Mouse (Mus musculus): Measurements from ENCODE around the gene Sdr39u1. TPM values are rescaled to one million over a fixed set of nuclear protein-coding genes. Genes with fewer than 3 reads are reported as not detected.

Gene Sdr39u1
- polyA plus RNA-seq, 1 experiment from 2014 or later = 59.9 TPM

DNA sequence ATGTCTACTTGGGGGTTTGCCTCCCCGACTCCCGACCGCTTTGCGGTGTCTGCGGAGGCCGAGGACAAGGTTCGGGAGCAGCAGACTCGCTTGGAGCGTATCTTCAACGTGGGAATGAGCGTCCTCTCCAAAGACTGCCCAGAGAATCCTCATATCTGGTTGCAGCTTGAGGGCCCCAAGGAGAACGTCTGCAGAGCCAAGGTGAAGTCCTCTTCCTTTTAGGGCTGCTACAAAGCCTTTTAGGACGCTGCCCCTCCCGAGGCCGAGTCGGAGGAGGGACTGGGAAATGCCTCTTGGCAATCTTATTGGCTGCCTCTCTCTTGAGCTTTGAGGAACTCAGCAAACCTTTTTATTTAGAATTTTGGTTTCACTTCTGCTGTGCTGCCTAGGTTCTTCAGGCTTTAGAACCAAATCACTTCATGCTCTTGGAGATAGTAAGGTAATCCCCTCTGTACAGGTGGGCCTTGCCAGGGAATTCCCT, 14.3 kb downstream of the Sdr39u1 start:
- H3K4me1 ChIP-seq (ENCODE audit: control insufficient read depth, insufficient read depth, low read length) = peaks cover 25% of the 10 kb centered on the region

DNA sequence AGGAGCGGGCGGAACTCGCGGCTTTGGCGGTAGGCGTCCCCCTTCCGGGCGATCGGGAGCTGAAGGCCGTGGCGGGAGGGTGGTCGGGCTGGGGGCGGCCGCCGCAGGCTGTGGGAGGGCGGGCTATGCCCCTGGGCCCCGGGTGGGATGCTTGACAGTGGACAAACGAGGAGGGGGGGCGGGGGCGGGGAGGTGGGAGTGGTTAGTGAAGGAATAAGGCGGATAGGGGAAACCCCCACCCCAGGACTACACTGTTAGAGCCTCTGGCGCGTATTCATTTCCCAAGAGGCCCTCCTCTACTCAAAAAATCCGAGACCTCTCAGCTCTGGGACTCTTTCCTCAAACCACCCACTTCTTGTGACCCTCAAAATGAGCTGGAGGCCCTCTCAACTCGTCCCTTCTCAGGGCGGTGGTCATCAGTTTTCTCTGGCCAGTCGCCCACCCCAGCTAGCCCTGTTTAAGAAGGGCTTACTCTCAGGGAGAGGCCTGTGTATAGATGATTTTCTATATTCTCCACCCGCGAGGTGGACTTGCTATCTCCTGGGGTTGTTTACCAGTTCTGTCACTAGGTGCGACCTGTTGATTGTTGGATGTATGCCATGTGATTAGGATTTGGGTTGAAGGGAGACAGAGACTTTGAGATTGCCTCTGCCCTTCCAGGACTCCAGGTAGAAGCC, 14.8 kb downstream of the Sdr39u1 start:
- no peaks in the 10 kb centered on the region for H3K27me3 ChIP-seq (ENCODE audit: control insufficient read depth, insufficient read depth, low read length)
- H3K4me3 ChIP-seq (ENCODE audit: low read length) = peak overlapping the region; percentile 77
- H3K36me3 ChIP-seq (ENCODE audit: control insufficient read depth, insufficient read depth) = peaks cover 32% of the 10 kb centered on the region
- no peaks in the 10 kb centered on the region for H3K9me3 ChIP-seq (replicated peaks; ENCODE audit: control insufficient read depth, low read length)
- WGBS = under 1% methylated on average over 26 of the region's 30 CpGs
- peak; percentile 56 for ATAC-seq (replicated peaks; ENCODE audit: extremely low read depth, insufficient read depth, low FRiP score)
- H3K4me2 ChIP-seq (ENCODE audit: low read depth, low read length) = peak overlapping the region; percentile 87
- H3K9ac ChIP-seq (ENCODE audit: low read length) = peak overlapping the region; percentile 87
- H3K4me1 ChIP-seq (ENCODE audit: control insufficient read depth, insufficient read depth, low read length) = peaks cover 25% of the 10 kb centered on the region
- peak overlapping the region; percentile 95 for H3K27ac ChIP-seq (ENCODE audit: low read length)

More for the DNA sequence above, 14.3 kb downstream of the Sdr39u1 start:
- WGBS = 1% methylated on average over 16 of the region's 16 CpGs
- H3K9ac ChIP-seq (ENCODE audit: low read length) = peak overlapping the region; percentile 87
- H3K9me3 ChIP-seq (replicated peaks; ENCODE audit: control insufficient read depth, low read length) = no peaks in the 10 kb centered on the region
- peaks cover 35% of the 10 kb centered on the region for H3K36me3 ChIP-seq (ENCODE audit: control insufficient read depth, insufficient read depth)
- ATAC-seq (replicated peaks; ENCODE audit: extremely low read depth, insufficient read depth, low FRiP score) = no peak
- peak overlapping the region; percentile 77 for H3K4me3 ChIP-seq (ENCODE audit: low read length)
- peak overlapping the region; percentile 95 for H3K27ac ChIP-seq (ENCODE audit: low read length)
- no peaks in the 10 kb centered on the region for H3K27me3 ChIP-seq (ENCODE audit: control insufficient read depth, insufficient read depth, low read length)
- peak overlapping the region; percentile 87 for H3K4me2 ChIP-seq (ENCODE audit: low read depth, low read length)

DNA sequence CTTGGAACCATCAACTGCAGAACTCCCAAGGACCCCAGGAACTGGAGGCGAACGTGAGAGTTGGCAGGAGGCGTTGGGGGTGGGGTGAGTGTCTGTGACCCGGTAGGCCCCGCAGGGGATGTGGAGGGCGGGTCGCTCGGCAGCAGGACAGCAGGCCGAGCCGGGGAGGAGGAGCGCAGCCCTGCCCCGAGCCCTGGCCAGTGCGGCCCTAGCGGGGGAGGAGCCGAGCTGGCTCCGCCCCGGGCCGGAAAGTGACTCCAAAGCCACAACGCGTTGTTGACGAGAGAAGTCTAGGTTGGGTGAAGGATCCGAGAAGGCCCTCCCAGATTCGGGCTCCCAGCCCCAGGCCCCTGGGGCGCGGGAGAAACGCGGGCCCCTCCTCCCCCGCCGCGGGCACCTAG, 15.4 kb downstream of the Sdr39u1 start, which contains the start of gene Khnyn:
Gene Khnyn (plus strand): TSS at position 235 of the 401 bp plus-strand sequence.
- H3K27me3 ChIP-seq (ENCODE audit: control insufficient read depth, insufficient read depth, low read length) = no peaks in the 10 kb centered on the region
- H3K4me3 ChIP-seq (ENCODE audit: low read length) = peak within 1 kb of the TSS; percentile 77
- peaks cover 25% of the 10 kb centered on the region for H3K4me1 ChIP-seq (ENCODE audit: control insufficient read depth, insufficient read depth, low read length)
- under 1% methylated on average over 30 of the region's 30 CpGs for WGBS
- ATAC-seq (replicated peaks; ENCODE audit: extremely low read depth, insufficient read depth, low FRiP score) = peak; percentile 96
- peaks cover 28% of the 10 kb centered on the region for H3K36me3 ChIP-seq (ENCODE audit: control insufficient read depth, insufficient read depth)
- peak within 1 kb of the TSS; percentile 95 for H3K27ac ChIP-seq (ENCODE audit: low read length)
- peak within 1 kb of the TSS; percentile 87 for H3K9ac ChIP-seq (ENCODE audit: low read length)
- H3K4me2 ChIP-seq (ENCODE audit: low read depth, low read length) = peak within 1 kb of the TSS; percentile 87
- no peaks in the 10 kb centered on the region for H3K9me3 ChIP-seq (replicated peaks; ENCODE audit: control insufficient read depth, low read length)

DNA sequence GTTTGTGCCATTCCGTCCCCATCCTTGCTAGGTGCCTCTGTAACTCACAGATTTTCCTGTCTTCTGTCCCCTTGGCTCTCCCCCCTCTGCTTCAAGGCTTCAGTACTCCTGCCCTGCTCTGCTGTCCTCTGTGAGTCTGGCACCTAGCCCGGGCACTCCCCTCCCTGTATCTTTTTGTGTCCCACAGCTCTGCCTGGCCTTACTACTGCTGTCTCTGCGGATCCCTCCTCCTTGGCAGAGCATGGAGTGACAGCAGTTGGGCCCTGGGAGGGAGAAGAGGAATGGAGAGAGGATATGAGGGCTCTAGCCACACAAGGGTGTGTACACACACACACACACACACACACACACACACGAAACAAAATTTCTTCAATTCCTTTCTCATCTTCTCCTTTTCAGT, 15.9 kb downstream of the Sdr39u1 start, which contains the start of gene Cbln3:
Gene Cbln3 (minus strand): TSS at position 227 of the 400 bp plus-strand sequence.
- peak within 1 kb of the TSS; percentile 95 for H3K27ac ChIP-seq (ENCODE audit: low read length)
- peak within 1 kb of the TSS; percentile 77 for H3K4me3 ChIP-seq (ENCODE audit: low read length)
- H3K4me2 ChIP-seq (ENCODE audit: low read depth, low read length) = peak within 1 kb of the TSS; percentile 87
- peaks cover 23% of the 10 kb centered on the region for H3K36me3 ChIP-seq (ENCODE audit: control insufficient read depth, insufficient read depth)
- peak; percentile 75 for ATAC-seq (replicated peaks; ENCODE audit: extremely low read depth, insufficient read depth, low FRiP score)
- H3K9me3 ChIP-seq (replicated peaks; ENCODE audit: control insufficient read depth, low read length) = no peaks in the 10 kb centered on the region
- H3K4me1 ChIP-seq (ENCODE audit: control insufficient read depth, insufficient read depth, low read length) = peaks cover 25% of the 10 kb centered on the region
- H3K27me3 ChIP-seq (ENCODE audit: control insufficient read depth, insufficient read depth, low read length) = no peaks in the 10 kb centered on the region
- WGBS = 29% methylated on average over 4 of the region's 4 CpGs
- peak within 1 kb of the TSS; percentile 87 for H3K9ac ChIP-seq (ENCODE audit: low read length)

DNA sequence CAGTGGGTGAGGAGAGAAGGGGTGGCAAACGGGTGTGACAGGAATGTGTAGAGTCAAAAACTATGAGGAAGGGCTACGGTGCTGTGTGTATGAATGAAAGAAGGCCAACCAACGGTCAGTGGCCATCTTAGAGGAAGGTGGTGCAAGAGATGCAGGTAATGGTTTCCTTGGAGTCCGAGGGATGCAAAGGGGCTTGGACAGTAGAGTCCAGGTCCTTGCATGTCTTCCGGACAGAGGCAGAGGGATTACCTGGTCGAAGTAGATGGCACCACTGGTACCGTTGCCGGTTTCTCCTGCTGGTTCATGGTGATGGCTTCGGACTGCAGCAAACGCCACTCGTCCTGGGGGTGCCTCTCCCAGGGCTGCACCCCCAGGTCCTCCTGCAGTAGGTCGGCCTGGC, 16.4 kb downstream of the Sdr39u1 start:
- no peaks in the 10 kb centered on the region for H3K27me3 ChIP-seq (ENCODE audit: control insufficient read depth, insufficient read depth, low read length)
- H3K4me3 ChIP-seq (ENCODE audit: low read length) = no peak overlapping the region
- H3K4me2 ChIP-seq (ENCODE audit: low read depth, low read length) = no peak overlapping the region
- H3K9me3 ChIP-seq (replicated peaks; ENCODE audit: control insufficient read depth, low read length) = no peaks in the 10 kb centered on the region
- WGBS = 87% methylated on average over 12 of the region's 12 CpGs
- H3K36me3 ChIP-seq (ENCODE audit: control insufficient read depth, insufficient read depth) = peaks cover 20% of the 10 kb centered on the region
- peak overlapping the region; percentile 31; the same call in 1 of the 2 replicates for H3K9ac ChIP-seq (ENCODE audit: low read length)
- peaks cover 26% of the 10 kb centered on the region for H3K4me1 ChIP-seq (ENCODE audit: control insufficient read depth, insufficient read depth, low read length)
- no peak for ATAC-seq (replicated peaks; ENCODE audit: extremely low read depth, insufficient read depth, low FRiP score)
- peak overlapping the region; percentile 95 for H3K27ac ChIP-seq (ENCODE audit: low read length)

DNA sequence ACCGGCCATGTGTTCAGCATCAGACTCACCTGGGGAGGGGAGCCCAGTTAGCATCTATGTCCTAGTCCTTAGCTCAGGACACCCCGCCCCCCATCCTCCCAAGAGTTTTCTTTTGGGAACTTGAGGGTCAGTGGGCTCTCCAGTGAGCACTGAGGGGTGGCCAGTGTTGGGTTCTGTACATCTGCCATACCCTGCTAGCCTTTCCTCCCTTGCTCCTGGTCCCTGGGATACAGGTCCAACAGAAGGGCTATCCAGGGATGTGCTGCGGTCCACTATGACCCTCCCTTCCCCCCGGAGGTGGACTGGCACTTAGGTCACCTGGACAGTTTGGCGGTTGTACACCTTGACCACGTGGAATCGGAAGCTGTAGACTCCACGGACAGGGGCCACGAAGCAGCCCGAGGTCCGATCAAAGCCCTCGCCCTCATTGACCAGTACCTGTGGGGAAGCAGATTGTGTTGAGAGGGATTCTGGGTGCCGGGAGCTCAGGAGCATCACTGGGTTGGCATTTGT, 16.9 kb downstream of the Sdr39u1 start:
- no peak for ATAC-seq (replicated peaks; ENCODE audit: extremely low read depth, insufficient read depth, low FRiP score)
- no peak overlapping the region for H3K27ac ChIP-seq (ENCODE audit: low read length)
- peaks cover 28% of the 10 kb centered on the region for H3K4me1 ChIP-seq (ENCODE audit: control insufficient read depth, insufficient read depth, low read length)
- no peaks in the 10 kb centered on the region for H3K9me3 ChIP-seq (replicated peaks; ENCODE audit: control insufficient read depth, low read length)
- no peak overlapping the region for H3K4me3 ChIP-seq (ENCODE audit: low read length)
- no peak overlapping the region for H3K9ac ChIP-seq (ENCODE audit: low read length)
- no peaks in the 10 kb centered on the region for H3K27me3 ChIP-seq (ENCODE audit: control insufficient read depth, insufficient read depth, low read length)
- H3K4me2 ChIP-seq (ENCODE audit: low read depth, low read length) = no peak overlapping the region
- peaks cover 15% of the 10 kb centered on the region for H3K36me3 ChIP-seq (ENCODE audit: control insufficient read depth, insufficient read depth)
- 90% methylated on average over 13 of the region's 13 CpGs for WGBS

DNA sequence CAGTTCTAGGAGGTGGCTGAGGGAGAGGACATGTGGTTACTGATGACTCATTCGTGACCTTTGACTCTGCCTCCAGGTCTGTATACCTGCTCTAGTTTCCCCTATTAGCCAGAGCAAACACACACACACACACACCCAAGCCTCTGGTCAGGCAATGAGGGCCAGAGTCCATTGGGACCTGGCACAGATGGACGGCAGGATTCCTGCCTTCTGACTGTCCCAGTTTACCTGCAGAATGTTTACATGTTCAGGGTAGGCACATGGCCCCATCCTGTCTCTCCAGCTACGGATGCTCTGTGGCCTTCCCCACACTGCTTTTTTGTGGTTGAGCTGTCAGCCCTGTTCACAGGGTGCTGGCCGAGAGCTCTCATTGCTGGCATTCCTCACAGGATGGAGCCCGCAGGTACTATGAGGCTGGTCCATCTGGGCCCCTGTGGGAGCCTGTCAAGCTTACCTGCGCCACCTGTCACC, 17.9 kb downstream of the Sdr39u1 start:
- Histone ChIP-seq H3K27me3 (ENCODE audit: control insufficient read depth, insufficient read depth, low read length) (no peaks in the 10 kb centered on the region), H3K9me3 (replicated peaks; ENCODE audit: control insufficient read depth, low read length) (no peaks in the 10 kb centered on the region), H3K4me2 (ENCODE audit: low read depth, low read length) (no peak overlapping the region), H3K4me3 (ENCODE audit: low read length) (no peak overlapping the region), H3K4me1 (ENCODE audit: control insufficient read depth, insufficient read depth, low read length) (peaks cover 33% of the 10 kb centered on the region), H3K36me3 (ENCODE audit: control insufficient read depth, insufficient read depth) (peaks cover 6% of the 10 kb centered on the region), H3K9ac (ENCODE audit: low read length) (no peak overlapping the region), H3K27ac (ENCODE audit: low read length) (no peak overlapping the region)
- WGBS = 54% methylated on average over 6 of the region's 6 CpGs
- no peak for ATAC-seq (replicated peaks; ENCODE audit: extremely low read depth, insufficient read depth, low FRiP score)

DNA sequence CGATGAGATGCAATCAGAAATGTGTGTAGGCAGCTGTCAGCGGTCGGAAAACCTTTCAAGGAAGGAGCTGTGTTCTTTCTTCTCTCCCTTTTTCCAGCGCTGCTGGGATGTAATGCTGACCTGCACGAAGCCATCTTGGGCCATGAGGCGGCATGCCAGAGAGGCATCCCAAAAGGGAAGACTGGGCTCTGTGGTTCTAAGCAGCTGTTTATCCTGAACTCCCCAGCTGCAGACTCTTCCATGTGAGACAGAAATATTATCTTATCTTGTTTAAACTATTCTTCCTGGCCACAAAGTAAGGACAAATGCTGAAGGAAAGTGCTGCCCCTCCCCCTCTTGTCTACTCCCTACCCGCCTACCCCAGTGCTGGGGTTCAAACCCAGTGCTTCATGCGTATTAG, 19.1 kb downstream of the Sdr39u1 start:
- Histone ChIP-seq H3K27me3 (ENCODE audit: control insufficient read depth, insufficient read depth, low read length) (no peaks in the 10 kb centered on the region), H3K4me1 (ENCODE audit: control insufficient read depth, insufficient read depth, low read length) (peaks cover 21% of the 10 kb centered on the region), H3K36me3 (ENCODE audit: control insufficient read depth, insufficient read depth) (no peaks in the 10 kb centered on the region), H3K4me3 (ENCODE audit: low read length) (no peak overlapping the region), H3K9me3 (replicated peaks; ENCODE audit: control insufficient read depth, low read length) (no peaks in the 10 kb centered on the region), H3K27ac (ENCODE audit: low read length) (no peak overlapping the region), H3K4me2 (ENCODE audit: low read depth, low read length) (no peak overlapping the region), H3K9ac (ENCODE audit: low read length) (no peak overlapping the region)
- ATAC-seq (replicated peaks; ENCODE audit: extremely low read depth, insufficient read depth, low FRiP score) = no peak
- WGBS = 62% methylated on average over 8 of the region's 8 CpGs

DNA sequence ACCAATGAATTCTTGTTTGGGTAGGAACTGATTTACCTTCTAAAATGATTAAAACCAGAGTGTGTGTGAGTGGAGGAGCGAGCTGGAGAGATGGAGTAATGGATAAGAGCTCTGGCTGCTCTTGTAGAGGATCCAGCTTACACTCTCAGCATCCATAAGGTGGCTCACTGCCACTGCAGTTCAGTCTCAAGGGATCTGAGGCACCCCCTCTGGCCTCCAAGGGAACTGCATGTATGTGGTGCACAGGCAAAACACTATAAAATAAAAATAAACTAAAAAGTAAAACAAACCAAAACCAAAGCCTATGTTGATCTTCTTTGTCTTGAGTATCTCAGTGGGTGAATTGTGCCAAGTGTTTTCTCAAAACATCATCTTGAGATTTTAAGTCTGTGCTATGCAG, 20.5 kb downstream of the Sdr39u1 start:
- H3K36me3 ChIP-seq (ENCODE audit: control insufficient read depth, insufficient read depth) = no peaks in the 10 kb centered on the region
- no peak overlapping the region for H3K4me3 ChIP-seq (ENCODE audit: low read length)
- H3K27me3 ChIP-seq (ENCODE audit: control insufficient read depth, insufficient read depth, low read length) = no peaks in the 10 kb centered on the region
- peaks cover 17% of the 10 kb centered on the region for H3K4me1 ChIP-seq (ENCODE audit: control insufficient read depth, insufficient read depth, low read length)
- H3K27ac ChIP-seq (ENCODE audit: low read length) = no peak overlapping the region
- no peak for ATAC-seq (replicated peaks; ENCODE audit: extremely low read depth, insufficient read depth, low FRiP score)
- WGBS = 18% methylated on average over 1 of the region's 1 CpGs
- no peak overlapping the region for H3K4me2 ChIP-seq (ENCODE audit: low read depth, low read length)
- H3K9me3 ChIP-seq (replicated peaks; ENCODE audit: control insufficient read depth, low read length) = no peaks in the 10 kb centered on the region
- H3K9ac ChIP-seq (ENCODE audit: low read length) = no peak overlapping the region

Data from heart, embryonic 16.5 days (tissue).